Mouse (Mus musculus): ENCODE measurements around the gene Chil3.
"Not testable (repeated sequence)": the region's sequence is repeated elsewhere in the genome, so short reads cannot be mapped to it uniquely, and the experiment has no call there.

Chil3 gene

DNA sequence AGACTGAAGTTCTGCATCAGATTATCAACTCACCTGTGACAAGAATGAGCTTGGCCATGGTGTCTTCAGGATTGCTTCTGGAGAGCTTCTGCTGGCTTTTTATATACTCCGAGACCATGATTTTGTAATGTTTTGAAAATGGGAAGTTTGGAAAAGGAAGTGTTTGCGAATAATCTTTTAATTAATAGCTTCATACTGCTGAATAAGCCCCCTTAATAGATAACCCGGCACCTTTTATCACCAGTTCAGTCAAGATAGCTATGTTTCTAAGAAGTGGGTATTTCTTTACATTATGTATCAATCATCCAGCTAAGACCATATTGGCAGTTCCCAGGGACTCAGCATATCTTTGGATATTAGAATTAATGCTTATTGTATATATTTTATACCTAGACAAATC, at the start of gene Chil3:
Gene Chil3 (minus strand): TSS at position 101 of the 400 bp plus-strand sequence.
- no peak for DNase-seq (ENCODE audit: low spot score)

DNA sequence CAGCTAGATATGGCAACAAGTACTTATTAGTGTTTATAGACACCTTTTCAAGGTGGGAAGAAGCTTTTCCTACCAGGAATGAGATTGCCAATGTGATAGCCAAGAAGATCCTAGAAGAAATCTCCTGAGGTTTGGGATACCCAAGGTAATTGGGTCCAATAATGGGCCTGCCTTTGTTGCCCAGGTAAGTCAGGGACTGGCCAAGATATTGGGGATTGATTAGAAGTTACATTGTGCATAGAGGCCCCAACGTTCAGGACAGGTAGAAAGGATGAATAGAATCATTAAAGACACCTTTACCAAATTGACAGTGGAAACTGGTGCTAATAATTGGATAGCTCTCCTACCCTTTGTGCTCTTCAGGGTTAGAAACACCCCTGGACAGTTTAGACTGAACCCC, 30.7 kb upstream of the Chil3 start:
- DNase-seq (ENCODE audit: low spot score), result not testable (repeated sequence)

GRCm38 (mm10) chr3:106197246-106197645, 29.9 kb upstream of the Chil3 start:
- DNase-seq (ENCODE audit: low spot score), result not testable (repeated sequence)

DNA sequence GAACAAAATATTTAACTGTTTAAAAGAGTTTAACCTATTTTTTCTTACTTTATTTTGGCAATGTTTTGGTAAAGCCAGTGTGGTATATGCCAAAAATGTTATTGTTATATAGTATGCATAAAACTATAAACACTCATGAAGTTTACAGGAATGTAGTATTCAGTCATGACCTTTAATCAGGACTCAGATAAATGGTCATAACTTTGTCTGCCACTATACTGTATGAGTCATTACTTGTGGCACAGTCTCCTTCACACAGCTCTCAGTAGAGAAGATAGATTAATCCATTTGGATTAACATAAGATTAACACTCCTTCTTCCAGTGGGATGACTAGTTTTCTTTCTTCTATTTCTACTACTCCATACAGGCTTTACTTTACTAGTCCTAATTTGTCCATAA, 28.9 kb upstream of the Chil3 start:
- DNase-seq (ENCODE audit: low spot score), result no peak

DNA sequence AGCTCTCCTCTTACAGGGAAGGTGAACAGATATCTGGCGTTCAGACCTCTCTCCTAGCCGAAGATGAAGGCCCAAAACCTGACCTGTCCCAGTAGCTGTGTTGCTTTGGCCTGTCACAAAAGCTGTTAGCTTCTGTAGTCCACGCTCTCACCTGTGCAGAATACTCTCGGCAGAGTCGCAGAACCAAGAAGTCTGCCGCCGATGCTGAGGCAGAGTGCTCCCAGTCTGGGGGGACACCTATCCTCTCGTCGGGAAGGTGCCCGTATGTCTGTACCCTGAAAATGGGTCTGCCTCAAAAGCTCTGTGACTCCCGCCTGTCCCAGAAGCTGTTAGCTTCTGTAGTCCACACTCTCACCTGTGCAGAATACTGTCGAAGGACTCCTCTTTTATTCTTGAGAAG, 28.1 kb upstream of the Chil3 start:
- DNase-seq (ENCODE audit: low spot score), result no peak

- no peak for DNase-seq (ENCODE audit: low spot score)
Measured at GRCm38 (mm10) chr3:106187991-106188390, 20.6 kb upstream of the Chil3 start.

DNA sequence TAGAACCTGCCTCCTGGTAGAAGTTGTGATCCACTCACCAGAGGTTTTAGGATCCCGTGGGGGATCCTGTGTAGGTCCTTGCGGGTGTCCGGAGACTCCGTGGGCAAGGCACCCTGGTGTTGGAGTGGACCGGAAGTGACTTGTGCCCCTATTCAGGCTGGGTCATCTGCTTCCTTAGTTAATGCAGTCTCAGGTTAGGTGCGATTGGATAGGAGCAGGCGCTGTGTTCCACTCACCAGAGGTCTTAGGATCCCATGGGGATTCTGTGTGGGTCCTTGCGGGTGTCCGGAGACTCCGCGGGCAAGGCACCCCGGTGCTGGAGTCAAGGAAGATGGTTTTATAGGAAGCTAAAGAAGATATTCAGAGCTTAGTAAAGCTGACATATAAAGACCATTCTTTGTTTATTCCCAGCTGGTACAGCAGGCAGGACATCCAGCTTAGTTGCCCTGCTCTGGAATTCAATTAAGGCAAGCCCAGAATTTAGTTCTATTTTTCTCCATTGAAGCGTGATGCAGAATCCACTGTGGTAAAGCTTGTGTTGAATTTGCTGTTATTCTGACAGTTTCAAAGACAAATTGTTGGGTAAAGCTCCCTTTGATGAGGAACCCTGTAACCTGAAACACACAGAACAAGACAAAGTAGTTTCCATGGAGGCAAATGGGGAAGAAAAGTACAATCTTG, 10.3 kb upstream of the Chil3 start:
- DNase-seq (ENCODE audit: low spot score), result no peak

DNA sequence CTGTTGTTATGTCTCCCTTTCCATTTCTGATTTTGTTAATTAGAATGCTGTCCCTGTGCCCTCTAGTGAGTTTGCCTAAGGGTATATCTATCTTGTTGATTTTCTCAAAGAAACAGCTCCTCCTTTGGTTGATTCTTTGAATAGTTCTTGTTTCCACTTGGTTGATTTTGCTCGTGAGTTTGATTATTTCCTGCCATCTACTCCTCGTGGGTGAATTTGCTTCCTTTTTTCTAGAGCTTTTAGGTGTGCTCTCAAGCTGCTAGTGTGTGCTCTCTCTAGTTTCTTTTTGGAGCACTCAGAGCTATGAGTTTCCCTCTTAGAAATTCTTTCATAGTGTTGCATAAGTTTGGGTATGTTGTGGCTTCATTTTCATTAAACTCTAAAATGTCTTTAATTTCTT, 7.6 kb upstream of the Chil3 start:
- DNase-seq (ENCODE audit: low spot score), result not testable (repeated sequence)

GRCm38 (mm10) chr3:106172506-106172905, 5.1 kb upstream of the Chil3 start:
- DNase-seq (ENCODE audit: low spot score), result not testable (repeated sequence)

- DNase-seq (ENCODE audit: low spot score), result no peak
Measured at GRCm38 (mm10) chr3:106171135-106171731, 3.9 kb upstream of the Chil3 start.

DNA sequence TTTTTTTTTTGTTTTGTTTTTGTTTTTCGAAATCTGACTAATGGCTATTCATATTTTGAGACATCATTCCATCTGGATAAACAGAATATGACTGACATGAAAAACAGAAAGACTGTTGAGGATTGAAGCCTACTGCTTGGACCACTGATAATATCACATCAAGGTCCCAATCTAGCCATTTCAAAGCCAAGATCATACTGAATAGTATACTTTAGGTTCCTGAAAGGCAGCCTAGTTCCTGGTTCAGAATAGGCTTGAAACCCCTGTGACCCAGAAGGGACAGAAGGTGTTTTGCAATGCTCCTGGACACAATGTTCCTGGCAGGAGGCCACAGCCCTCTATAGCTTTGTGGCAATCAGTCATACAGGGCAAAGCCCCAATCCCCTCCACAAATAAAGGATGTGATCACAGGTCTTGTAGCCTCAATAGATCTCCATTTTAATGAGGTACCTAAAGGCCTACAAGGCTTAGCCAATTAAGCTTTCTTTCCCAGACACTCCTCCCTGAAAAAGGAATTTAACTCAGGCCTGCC, 3.2 kb upstream of the Chil3 start:
- DNase-seq (ENCODE audit: low spot score), result no peak

GRCm38 (mm10) chr3:106154413-106154812, 13.0 kb downstream of the Chil3 start:
- DNase-seq (ENCODE audit: low spot score), result no peak

DNA sequence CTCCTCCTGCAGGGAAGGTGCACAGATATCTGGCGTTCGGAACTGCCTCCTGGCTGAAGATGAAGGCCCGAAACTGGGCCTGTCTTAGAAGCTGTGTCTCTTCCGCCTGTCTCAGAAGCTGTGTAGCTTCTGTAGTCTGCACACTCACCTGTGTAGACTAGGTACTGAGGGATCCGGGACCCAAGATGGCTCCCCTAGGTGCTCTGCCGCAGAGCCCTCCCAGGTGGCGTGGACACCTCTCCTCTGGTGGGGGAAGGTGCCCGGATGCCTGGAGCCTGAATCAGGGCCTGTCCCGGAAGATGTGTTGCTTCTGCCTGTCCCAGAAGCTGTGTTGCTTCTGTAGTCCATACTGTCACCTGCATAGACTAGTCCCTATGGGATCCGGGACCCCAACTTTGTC, 23.3 kb downstream of the Chil3 start:
- DNase-seq (ENCODE audit: low spot score), result no peak

- DNase-seq (ENCODE audit: low spot score), result peak; percentile 53
Measured at GRCm38 (mm10) chr3:106131690-106132089, 35.7 kb downstream of the Chil3 start.

GRCm38 (mm10) chr3:106128807-106129493, 38.4 kb downstream of the Chil3 start:
- DNase-seq (ENCODE audit: low spot score), result no peak

GRCm38 (mm10) chr3:106126999-106127398, 40.4 kb downstream of the Chil3 start:
- no peak for DNase-seq (ENCODE audit: low spot score)

GRCm38 (mm10) chr3:106112929-106113328, 54.4 kb downstream of the Chil3 start, which contains the start of gene Chia1:
TSS of gene Chia1 (plus strand) at chr3:106113229.
- no peak for DNase-seq (ENCODE audit: low spot score)

All from left cerebral cortex, adult 11 months (tissue).